Comparison of ENCODE assay signal across 16 mouse cellular contexts in genomic region chr3:41476516-41476915, GRCm38 (mm10).
"Had no signal": no experiment of that assay in that cellular context is flagged by ENCODE, and none has a peak within 500 bp of the region (broad histone marks: within the 10 kb centered on the region; RNA-seq: fewer than 3 reads in every experiment).

No protein-coding gene starts in this region.

- H3K4me3 ChIP-seq: lung, embryonic 15.5 days; megakaryocyte, embryonic 14.5 days; midbrain, embryonic 13.5 days; midbrain, embryonic 15.5 days; neural tube, embryonic 12.5 days had no signal

- H3K27ac ChIP-seq: lung, embryonic 15.5 days; macrophage; midbrain, embryonic 13.5 days; midbrain, embryonic 15.5 days; neural tube, embryonic 12.5 days had no signal

- DNase-seq: liver, postnatal 0 days; lung, adult 2 months; lung, postnatal 14 days; lung, postnatal 36 days; right cerebral cortex, postnatal 4 days; spleen, adult 18-20 months; thymus, adult 2 months; thymus, postnatal 25 days; thymus, postnatal 4 days had no signal

- ATAC-seq: liver, postnatal 0 days; lung, postnatal 0 days; midbrain, embryonic 13.5 days; midbrain, embryonic 15.5 days had no signal
